Mouse (Mus musculus): ENCODE measurements at regions not wholly inside any gene's neighbourhood (a gene's known extent, or its start where the extent isn't known, plus 50 kb on each side); places are given as distances from the start of the nearest gene placed in this dataset.
A peak's percentile ranks its signal among the peaks of the same experiment; 100 is the strongest.

DNA sequence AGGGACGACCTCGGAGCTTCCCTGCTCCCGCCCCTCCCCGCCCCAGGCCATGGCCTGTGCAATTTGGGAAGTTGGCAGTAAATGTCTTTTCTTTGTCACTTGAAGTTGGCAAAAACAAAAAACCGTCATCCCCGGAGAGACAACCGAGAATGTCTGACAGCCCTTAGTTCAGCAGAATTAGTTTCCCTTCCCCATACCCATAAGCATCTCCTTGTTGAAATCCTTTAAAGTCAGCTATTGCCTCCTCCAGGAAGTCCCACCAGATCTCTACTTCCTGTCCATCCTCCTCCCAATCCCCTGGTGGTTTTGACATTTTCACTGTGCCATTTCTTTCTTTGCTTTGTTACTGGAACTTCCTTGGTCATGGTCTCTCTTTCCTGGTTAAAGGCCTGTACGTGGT lies 54.8 kb downstream of the Foxb1 start:
- DNase-seq (ENCODE audit: low spot score), result no peak

- DNase-seq (ENCODE audit: low spot score), result no peak
These were observed 55.7 kb downstream of the Foxb1 start for GRCm38 (mm10) chr9:69705071-69705470.

DNA sequence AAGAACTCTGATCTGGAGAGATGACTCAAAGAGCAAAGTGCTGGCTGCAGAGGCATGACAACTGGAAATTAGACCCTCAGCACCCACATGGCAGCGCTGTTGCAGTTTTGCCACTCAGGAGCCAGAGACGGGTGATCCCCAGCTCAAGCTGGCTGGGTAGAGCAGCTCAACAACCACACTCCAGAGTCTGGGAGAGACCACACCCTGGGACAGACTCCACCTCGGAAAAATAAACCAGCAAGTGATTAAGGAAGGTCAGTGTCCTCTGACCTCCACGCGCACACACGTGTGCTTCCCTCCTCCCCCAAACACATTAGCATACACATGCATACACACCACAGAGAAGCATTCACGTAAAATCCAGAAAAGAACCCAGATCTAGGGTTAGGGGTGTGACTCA lies 57.0 kb downstream of the Foxb1 start:
- DNase-seq (ENCODE audit: low spot score), result no peak

DNA sequence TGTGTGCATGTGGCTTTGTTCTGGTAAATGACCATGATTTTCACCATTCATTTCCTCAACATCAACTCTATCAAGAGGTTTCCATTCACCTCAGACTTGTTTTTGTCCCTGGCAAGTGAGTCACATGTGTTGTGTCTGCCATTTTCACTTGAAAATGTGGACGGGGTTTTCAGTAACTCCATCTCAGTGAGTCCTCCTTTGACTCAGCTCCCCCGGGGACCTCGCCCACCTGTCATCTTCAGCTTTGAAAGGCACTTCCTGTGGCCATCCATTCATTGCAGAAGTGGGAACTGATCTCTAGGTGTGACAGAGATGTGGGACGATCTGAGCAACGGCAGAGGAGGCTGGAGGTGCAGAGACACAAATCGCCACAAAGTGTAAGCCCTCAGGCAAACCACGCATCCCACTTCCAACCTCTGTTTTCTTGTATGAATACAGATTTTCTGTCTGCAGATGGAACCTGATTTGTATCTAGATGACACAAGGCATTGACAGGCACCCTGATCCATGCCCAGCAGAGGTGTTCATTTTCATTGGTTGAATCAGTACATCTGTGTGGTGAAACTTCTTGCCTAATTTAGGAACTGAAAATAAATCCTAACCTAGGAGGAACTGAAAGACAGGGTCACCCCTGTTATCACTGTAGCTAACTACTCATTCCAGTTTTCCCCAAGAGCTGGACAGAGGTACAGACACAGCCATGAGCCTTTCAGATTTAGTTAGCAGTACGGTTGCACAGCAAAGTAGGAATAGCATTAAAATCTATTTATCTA lies 58.4 kb downstream of the Foxb1 start:
- DNase-seq (ENCODE audit: low spot score), result no peak

DNA sequence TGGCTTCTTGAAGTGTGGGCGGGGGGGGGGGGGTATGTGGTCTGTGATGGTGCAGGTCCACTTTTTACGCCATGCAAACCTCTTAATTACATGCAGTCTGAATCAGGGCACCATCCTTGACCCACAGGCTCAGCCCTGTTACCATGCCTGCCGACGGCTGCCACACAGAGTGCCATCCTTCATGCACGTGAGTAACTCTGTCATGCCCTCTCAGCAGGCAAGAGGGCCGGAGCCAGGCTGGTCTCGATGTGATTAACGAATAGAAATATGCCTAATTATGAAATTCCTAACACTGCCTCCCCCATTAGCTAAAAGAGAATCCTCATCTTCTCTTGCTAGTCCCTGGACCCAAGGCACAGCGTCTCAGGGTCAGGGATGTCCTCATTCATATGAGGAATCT lies 60.0 kb downstream of the Foxb1 start:
- DNase-seq (ENCODE audit: low spot score), result no peak

- DNase-seq (ENCODE audit: low spot score), result no peak
These were observed 69.0 kb downstream of the Foxb1 start for GRCm38 (mm10) chr9:69691756-69692155.

GRCm38 (mm10) chr9:69687349-69688123 lies 73.2 kb downstream of the Foxb1 start:
- DNase-seq (ENCODE audit: low spot score), result no peak

GRCm38 (mm10) chr9:69686766-69687165 lies 74.0 kb downstream of the Foxb1 start:
- no peak for DNase-seq (ENCODE audit: low spot score)

GRCm38 (mm10) chr9:69685630-69686029 lies 75.1 kb downstream of the Foxb1 start:
- no peak for DNase-seq (ENCODE audit: low spot score)

DNA sequence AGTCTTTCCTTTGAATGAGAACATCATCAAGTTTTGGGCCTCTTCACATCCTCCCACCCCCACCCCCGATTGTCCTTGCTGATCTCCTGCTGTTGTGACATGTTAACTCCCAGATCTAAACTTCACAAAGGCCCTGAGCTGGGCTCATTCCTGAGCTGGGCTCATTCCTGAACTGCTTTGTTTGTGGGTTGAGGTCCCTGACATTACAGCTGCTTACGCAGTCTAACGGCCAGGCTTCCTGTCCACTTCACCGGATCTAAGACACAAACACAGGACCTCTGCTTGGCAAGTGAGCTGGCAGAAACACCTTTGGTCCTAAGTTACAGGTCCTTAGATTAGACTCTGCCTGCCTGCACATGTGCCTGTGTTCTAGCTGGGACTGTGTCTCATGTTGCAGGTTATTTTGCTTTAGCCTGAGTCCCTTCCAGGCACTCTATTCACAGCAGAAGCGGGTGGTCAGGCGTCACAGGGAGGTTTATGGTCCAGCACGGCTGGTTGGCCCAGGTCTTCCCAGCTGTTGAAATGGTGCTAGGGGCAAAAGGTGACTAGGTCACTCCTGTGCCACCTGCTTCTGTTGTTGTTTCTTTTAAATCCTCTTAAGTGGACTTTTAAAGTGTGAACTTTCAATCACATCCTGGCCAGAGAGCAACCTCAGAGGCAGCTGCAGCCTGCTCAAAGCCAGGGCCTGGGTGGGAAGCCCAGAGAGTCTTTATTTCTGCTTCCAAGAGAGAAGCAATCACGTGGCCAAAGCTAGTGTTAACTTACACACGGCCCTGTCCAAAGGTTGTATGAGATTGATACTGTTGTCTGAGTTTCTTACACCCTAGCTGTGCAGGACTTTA lies 79.1 kb downstream of the Foxb1 start:
- DNase-seq (ENCODE audit: low spot score), result no peak

DNA sequence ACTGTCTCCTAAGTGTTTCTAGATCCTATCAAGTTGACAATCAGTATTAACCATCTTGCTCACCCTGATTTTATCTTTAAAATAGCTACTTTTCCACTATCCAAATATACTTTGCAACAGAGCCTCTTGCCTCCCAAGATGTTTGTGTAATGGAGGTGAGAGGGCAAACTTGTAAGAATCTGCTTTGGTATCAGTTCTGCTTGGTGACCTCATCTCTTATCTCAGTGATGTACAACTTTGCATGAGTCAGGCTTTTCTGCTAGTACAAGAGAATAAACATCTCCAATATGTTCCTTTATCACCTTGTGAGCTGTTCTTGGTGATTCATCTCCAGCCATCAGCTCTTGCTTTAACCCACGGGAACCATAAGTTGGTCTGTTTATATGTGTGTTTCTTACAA lies 82.1 kb downstream of the Foxb1 start:
- DNase-seq (ENCODE audit: low spot score), result no peak

DNA sequence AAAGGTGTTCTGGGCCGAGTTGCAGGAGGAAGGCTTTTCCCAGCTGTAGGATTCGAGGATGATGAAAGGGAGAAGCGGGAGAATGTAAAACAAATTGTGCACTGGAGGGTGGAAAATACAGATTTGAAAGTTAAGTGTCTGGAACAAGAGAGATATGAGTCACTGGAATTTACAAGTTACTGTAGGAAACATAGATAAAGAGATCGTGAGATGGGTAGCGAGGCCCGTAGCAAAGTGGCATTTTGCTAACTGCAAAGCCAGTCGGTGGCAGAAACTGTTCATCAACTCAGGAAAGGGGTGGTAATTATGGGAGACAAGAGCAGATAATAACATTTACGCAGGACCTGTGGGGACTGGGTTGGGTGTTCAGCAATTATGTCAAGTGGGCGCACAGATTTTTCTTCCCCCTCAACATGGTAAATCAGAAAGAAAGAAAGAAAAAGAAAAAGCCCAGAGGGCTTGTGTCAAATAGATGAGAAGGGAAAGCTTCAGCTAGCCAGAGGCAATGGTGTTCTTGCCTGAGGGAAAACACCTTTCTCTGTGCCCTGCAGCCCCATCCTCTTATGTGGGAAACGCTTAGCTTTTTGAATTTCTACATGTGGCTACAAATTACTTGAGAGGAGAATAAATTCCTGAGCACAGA lies 87.2 kb downstream of the Foxb1 start:
- no peak for DNase-seq (ENCODE audit: low spot score)

- DNase-seq (ENCODE audit: low spot score), result no peak
These were observed 87.9 kb downstream of the Foxb1 start for GRCm38 (mm10) chr9:69672657-69673462.

- no peak for DNase-seq (ENCODE audit: low spot score)
These were observed 89.5 kb downstream of the Foxb1 start for GRCm38 (mm10) chr9:69671199-69671598.

- DNase-seq (ENCODE audit: low spot score), result no peak
These were observed 90.1 kb downstream of the Foxb1 start for GRCm38 (mm10) chr9:69670551-69671044.

GRCm38 (mm10) chr9:69669611-69670550 lies 90.9 kb downstream of the Foxb1 start:
- DNase-seq (ENCODE audit: low spot score), result no peak

DNA sequence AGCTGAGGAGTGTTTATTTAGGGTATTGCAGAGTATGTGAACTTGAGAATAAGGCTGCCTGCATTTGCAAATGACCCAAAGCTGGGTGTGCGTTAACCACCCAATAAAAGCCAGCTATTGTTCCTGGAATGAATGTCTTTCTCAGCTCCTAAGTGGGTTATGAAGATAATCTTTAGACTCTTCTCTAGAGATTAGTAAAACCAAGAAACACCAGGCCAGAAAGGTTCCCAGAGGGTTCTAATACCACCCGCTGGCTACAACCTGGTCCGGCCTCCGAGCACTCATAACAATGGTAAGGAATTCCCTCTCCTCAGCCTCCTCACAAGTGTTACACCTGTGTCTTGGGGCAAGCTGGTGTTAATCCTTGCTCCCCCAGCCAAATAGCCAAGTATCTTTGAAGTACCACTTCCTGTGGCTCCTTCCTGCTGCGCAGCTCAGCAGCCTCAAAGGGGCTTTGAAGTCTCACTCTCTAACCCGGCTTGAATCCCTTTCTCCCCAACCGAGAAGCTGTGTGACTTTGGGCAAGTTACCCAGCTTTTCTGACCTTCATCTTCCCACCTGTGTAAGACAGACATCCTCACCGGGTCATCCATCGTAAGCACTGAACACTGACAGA lies 92.2 kb downstream of the Foxb1 start:
- DNase-seq (ENCODE audit: low spot score), result no peak

DNA sequence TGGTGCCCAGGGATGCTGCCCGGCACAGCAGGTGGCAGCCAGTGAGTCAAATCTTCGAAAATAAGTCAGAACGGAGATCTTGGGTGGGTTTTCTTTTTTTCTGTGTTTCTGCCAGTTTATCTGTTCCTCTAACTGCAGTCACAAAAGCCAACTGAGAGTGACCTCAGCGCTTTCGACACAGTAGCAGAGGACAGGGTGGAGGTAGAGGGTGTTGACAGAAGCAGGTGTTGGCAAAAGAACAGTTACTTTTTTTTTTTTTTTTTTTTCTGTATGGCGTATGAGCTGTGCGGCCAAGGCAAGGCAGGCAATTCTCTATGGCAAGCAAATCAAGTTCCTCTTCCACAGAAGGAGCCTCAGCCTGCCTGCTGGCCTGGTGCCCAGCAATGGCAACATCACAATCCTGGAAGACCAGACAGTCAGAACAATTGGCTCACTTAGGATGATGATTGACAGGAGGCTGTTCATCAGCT lies 93.6 kb downstream of the Foxb1 start:
- DNase-seq (ENCODE audit: low spot score), result peak; percentile 8

DNA sequence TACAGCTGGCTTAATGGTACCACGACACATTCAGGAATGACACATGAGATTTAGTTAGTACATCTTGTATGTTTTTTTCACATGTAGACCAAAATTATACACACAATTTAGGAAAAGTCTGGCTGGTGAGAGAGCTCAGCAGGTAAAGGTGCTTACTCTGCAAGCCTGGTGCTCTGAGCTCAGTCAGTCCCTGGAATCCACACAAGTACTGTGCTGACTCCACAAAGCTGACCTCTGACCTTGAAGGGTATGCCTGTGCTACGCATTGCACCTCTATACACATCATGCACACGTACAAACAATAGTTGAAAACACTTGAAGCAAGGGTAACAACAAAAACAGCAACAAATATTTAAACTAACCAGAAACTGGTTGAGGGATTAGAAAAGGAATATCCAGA lies 96.5 kb downstream of the Foxb1 start:
- DNase-seq (ENCODE audit: low spot score), result no peak
